Mouse (Mus musculus) liver, adult (tissue): ENCODE measurements around the gene Tgfbr3.

Experiments used
- GATA4 ChIP-seq: IDR thresholded peaks from 2 replicates; pipeline ENCODE4 v1.6.1; 2014; ENCODE audit warnings: mild to moderate bottlenecking, low read length; ENCODE audit not compliant: insufficient replicate concordance

Gene Tgfbr3

GRCm38 (mm10) chr5:107289234-107289764, at the start of gene Tgfbr3:
Tgfbr3 (minus strand) TSS chr5:107289629.
- peak; percentile 97; the same call in 1 of the 2 replicates for TF ChIP-seq GATA4

GRCm38 (mm10) chr5:107330916-107331421, 41.5 kb upstream of the Tgfbr3 start, which contains the start of gene Brdt:
Brdt (plus strand) TSS chr5:107331159.
- TF ChIP-seq GATA4 = no peak

- no peak for TF ChIP-seq GATA4
Observed at GRCm38 (mm10) chr5:107320703-107321102, 31.3 kb upstream of the Tgfbr3 start.

GRCm38 (mm10) chr5:107317141-107317540, 27.7 kb upstream of the Tgfbr3 start:
- TF ChIP-seq GATA4 = no peak

- no peak for TF ChIP-seq GATA4
Observed at GRCm38 (mm10) chr5:107307432-107307831, 18.0 kb upstream of the Tgfbr3 start.

DNA sequence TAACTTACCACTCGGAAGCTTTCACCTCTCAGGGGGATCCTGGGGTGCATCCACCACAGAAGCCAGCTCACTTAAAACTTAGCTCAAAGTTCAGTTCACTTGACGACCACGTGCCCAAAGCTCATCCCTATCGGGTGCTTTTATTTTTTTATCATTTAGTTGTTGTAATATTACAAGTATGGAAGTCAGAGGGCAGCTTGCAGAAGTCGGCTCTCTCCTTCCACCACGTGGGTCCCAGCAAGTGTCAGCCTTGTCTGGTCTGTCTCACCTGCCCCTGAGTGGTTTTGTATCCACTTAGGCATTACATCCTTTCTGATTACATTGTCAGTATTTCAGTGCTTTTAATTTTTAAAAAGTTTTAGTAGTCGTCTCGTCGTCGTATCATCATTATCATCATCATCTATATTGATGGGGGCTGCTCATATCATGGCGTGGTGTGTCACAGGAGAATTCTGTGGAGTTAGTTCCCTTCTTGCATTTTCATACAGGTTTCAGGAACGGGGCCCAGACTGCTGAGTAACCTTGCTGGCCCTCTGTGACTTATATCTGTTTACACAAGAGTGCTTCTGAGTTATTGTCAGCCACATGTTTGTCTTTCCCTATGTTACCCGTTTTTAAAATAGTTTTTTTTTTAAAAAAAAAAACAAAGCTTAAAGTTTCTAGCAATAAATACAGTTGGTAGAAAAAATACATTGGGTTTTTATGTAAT, 14.8 kb upstream of the Tgfbr3 start:
- TF ChIP-seq GATA4 = no peak

GRCm38 (mm10) chr5:107303350-107303861, 14.0 kb upstream of the Tgfbr3 start:
- TF ChIP-seq GATA4 = no peak

DNA sequence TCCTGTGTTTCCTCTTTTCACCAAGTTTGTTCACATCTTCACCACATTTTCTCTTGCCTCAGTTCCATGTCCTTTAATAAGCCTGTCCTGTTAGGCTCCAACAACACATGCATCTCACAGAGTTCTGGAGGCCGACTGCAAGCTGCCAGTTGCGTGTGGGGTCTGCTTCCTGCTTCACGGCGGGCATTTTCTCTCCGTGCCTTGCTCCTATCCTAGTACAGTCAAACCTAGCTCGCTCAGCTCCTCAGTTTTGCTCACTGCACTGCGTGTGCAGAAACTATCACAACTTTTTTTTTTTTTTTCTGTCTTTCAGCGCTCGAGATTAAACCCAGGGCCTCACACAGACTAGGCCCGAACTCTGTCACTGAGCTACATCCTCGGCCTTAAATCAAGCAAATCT, 9.4 kb upstream of the Tgfbr3 start:
- no peak for TF ChIP-seq GATA4

- TF ChIP-seq GATA4 = no peak
Observed at GRCm38 (mm10) chr5:107296512-107297322, 7.3 kb upstream of the Tgfbr3 start.

DNA sequence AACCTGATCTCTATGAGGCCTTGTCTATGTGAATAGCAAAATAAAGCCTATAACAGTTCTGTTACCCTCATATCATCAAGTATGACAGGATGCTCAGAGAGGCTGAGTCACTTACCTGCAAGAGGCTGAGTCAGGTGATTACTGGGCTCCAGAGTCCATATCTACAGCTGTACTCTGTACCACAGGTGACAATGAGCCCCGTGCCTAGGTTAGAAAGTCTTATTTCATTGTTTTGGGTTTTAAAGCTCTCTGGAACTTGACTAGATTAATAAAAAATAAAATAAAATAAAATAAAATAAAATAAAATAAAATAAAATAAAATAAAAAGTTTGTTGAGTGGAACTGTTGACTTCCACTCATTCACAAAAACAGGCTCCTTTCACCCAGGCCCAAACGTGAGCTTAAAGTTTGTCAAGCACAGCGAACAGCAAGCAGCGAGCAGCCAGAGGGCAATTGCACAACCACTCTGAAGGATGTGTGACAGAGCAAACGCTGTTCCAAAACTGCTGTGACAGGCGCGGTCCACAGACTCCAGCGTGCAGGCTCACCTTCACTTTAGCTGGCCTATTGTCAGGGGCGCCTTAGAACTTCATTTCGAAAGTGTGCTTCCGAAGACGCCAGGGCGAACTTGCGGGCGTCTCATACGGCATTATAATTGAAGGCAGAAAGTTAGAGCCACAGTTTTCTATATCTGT, 6.5 kb upstream of the Tgfbr3 start:
- TF ChIP-seq GATA4 = no peak

GRCm38 (mm10) chr5:107295061-107295816, 5.8 kb upstream of the Tgfbr3 start:
- TF ChIP-seq GATA4 = no peak

DNA sequence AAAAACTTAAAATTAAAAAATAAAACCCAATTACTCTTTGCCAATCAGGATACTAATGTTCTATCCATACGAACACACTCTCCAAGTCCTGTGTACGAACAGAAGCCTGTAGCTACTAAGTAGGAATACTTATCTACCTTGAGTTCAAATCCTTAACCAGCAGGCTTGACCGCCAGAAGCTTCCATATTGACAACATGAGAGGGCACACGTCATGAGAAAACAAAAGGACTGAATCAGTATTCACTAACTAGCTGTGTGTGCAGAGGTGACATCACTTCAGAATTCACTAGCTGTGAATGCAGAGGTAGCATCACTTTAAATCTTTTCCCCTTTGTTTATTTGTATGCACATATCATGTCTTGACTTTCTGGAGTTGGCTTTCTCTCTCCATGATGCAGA, 4.6 kb upstream of the Tgfbr3 start:
- no peak for TF ChIP-seq GATA4

DNA sequence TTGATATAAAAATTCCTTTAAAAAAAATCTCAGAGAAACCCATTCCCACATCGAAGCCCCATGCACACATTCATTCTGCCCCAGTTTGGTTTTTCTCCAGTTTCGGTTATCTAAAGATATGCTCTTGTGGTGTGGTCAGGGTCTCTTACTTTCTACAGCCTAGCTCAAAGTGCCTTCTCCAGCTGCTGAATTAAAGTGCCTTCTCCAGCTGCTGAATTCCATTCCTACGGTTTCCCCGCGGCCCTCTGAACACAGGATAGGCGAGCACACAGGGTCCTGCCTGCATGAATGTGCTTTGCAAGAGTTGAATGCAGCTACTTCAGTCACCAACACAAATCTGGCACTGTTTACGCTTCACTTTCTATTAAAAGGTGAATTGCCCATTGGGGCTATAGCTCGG, 557 bp upstream of the Tgfbr3 start:
- TF ChIP-seq GATA4 = no peak
